Mouse (Mus musculus) left cerebral cortex, adult 18-20 months (tissue): ENCODE results near the gene Kcnj6. TPM values are rescaled to one million over a fixed set of nuclear protein-coding genes. Genes with fewer than 3 reads are reported as not detected.
"Not testable (repeated sequence)": the region's sequence is repeated elsewhere in the genome, so short reads cannot be mapped to it uniquely, and the experiment has no call there.

Source experiments
- DNase-seq, 2 experiments: peaks; one replicate each; pipeline ENCODE4 v3.0.0; 2021 to 2022; ENCODE audit warnings: low spot score in 2 of 2, mixed read lengths in 1 of 2
- total RNA-seq, 2 experiments: library from RNA; stranded (reverse); gene quantifications; 2 replicates each; pipeline ENCODE4 v1.2.3; 2021

Gene Kcnj6
- total RNA-seq, 2 experiments from 2014 or later: 75.5 to 83.1 TPM

DNA sequence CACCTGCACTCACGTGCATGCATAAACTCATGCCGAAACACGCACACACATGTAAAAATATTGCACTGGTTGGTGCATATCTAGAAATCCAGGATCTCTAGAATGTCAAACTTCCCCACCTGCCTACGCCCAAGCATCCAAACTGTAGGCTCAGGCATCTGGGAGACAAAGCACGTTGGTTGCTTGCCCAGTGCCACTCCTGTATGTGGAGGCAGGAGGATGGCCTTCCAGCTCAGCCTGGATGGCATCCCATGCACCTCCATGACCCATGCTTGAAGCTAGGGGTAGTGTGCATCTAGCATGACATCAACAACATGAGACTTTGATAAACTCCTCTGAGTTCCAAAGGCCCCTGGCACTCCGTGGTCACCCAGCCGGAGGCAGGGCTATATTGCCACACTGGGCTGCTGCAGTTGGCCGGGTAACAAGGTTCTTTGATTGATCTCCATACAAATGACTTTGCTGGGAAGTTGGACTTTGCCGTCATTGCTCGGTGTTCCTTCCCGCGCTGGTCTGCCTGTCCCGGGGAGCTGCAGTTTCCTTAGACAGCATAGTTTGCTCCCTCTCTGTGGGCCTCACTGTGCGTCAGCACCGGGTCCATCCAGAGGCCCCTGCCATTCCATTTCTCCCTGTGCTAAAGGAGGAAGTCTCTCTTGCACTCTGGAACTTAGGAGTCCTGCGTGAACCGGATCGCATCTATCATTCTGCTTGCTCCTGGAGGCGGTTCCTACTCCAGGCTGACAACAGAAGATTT, 144.9 kb downstream of the Kcnj6 start:
- DNase-seq: peak; percentile 31 to 44

DNA sequence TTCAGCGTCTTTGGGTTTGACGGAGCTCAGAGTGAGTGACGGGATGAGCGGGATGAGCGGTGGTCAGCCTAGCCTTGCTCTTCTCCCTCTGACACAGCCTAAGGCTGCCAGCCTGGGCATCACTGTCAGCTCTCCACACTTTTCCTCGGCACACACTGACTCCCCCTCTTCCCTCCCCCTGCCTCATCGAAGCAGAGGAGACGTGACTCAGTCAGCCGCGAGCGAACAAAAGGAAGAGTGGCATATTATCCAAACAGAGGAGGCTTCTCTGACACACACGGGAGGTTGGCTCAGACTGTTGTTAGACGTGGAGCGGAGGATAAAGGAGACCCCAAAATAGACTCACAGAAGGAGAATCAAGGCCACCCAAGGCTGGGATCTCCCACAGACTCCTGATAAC, 147.1 kb downstream of the Kcnj6 start:
- DNase-seq: peak; percentile 52 to 68

DNA sequence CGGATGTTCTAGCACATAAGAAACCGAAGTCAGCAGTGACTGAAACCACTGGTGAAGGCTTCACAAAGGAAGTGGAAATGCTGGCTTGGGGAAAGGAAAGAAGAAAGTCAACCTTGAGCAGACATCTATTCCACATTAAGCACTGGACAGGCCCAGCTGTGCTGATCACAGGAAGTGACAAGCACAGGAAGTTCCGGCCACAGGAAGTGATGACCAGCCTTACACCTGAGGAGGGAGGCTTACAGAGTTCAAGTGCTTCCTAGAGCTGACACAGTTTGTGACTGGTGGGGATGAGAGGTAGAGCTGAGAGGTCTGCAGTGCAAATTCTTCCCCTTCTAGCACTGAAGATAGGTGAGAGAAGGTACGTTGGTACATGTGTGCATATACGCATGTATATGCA, 151.5 kb downstream of the Kcnj6 start:
- no peak for DNase-seq

DNA sequence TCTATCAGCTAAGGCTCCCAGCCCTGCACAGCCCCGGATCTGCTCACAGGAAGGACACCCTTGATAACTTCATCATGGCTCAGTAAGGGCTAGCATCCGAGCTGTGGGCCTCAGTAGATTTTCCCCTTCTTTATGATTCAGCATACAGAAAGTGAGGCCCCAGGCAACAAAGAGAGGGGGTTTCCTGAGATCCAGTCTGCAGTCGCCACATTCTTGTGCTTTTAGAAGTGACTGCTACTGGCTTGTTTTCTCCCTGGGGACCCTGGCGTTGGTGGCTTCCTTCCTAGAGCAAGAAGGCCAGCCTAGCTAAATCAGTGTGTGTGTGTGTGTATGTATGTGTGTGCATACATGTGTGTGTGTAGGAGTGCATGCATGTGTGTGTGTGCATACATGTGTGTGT, 152.7 kb downstream of the Kcnj6 start:
- DNase-seq: no peak

DNA sequence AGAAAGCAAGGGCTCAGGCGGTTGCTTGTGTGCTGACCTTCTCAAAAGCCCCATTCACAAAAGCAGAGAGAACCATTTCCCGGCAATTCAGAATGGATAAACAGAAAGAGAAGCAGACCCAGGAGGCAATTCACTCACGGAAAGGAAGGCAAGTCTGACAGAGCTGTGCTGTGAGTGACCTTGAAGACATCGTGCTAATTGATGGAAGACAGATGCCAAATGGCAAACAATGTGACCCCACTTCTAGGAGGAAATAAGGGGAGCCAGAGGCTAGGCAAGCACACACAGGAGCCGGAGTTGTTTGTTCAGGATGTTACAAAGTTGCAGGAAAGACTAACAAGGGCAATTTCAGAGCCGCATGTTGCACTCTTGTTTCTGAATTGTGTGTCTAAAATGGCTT, 158.1 kb downstream of the Kcnj6 start:
- DNase-seq: no peak

DNA sequence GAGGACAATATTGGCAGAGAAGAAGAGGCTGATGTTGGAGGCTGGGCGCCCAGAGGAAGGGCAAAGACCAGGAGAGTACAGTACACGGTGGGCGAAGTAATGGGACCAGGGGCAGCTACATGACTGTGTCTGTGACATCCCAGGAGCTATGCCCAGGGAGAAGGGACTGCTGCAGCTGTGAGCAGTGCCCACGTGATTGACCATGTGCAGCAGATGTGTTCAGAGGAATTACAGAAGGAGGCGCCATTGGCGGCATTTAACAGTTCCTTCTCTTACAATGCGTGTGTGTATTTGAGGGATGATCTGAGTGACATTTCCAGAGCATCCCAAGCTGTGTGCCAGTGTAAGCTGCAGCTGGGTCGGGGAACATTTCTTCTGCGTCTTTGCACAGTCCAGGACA, 159.6 kb downstream of the Kcnj6 start:
- DNase-seq: no peak

DNA sequence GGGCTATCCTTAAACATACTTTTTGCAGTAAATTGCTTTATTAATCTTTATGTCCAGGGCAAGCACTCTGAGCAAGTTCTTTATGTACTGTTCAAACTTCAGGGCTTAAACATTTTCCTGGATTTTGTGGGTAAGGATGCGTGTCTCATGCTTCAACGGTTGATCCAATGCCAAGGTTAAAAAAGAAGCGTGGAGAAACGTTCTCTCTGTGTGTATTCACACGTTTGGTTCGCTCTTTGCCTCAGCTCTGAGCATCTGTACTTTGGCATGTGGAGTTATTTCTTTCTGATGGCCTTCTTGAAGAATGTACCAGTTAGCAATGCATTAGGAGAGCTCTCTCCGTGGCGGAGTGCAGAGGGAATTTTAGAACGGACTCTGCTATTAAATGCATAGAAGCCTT, 163.0 kb downstream of the Kcnj6 start:
- DNase-seq: no peak

DNA sequence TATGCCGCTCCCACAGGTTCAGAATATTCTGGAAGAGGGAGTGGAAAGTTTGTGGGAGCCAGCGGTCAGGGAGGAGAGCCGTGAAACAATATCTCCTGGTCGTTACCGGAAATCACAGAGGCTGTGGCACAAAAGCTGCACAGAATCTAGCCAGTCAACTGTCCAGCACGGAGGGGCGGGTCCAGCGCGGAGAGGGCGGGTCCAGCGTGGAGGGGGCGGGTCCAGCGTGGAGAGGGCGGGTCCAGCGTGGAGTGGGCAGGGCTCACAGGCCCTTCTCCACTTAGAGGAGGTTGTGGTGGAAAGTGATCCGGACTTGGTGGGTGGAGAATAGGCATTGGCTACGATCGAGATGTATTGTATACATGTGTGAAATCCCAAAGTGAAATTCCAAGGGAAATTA, 169.3 kb downstream of the Kcnj6 start:
- no peak for DNase-seq

DNA sequence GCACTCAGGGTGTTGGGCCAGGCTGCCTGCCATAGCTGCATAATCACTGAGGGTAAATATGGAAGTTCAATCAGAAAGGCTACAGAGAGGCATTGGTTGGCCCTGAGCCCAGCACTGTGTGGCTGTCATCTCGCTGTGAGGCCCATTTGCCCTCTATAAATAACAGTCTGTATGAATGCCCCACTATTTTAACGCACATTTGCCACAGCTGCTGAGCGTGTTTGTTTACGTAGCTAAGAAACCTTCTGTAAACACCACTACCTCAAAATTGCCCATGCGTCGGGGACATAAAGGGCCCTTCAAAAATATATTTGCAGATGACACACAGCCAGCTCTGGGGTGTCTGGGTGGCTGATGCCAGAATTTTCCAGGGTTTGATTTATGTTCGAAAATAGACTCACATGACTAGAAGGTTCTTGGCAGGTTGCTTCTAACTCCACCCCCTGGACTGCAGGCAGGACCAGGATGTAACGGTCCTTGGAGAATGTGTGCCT, 170.4 kb downstream of the Kcnj6 start:
- DNase-seq: peak in 1 of 2 experiments; percentile 33

DNA sequence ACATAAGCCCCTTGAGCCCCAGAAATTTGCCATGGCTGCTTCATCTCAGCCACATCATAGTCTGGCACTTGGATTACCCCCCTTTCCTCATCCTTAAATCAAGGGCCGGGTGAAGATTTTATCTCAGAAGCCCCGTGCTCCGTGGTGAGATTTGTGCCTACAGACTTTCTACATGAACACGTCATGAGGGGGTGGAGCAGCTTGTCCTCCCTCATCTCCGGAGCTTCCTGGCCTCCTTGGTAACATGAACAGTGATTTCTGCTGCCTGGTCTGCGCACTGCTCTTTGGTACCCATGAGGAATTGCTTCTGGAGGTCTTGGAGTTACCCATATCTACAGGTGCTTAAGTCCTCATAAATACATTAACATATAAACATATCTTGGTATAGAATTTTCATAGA, 172.2 kb downstream of the Kcnj6 start:
- DNase-seq: peak in 1 of 2 experiments; percentile 29

DNA sequence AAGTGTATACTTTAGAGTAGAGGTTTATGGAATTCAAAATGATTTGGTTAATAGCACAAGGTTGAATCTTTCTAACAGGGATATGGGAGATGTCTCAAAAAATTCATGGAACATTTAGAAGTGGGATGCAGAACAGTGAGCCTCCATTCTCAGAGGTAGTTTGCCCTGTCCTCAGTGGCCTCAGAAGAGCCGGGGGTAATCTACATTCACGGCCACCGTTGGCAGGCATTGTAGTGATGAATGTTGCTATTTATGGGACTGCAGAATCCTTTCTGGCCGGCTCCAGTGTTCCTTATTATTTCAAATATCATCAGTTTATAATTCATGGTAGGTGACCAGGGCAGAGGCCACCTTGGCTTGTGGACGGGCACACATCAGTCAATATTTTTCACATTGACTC, 174.9 kb downstream of the Kcnj6 start:
- no peak for DNase-seq

DNA sequence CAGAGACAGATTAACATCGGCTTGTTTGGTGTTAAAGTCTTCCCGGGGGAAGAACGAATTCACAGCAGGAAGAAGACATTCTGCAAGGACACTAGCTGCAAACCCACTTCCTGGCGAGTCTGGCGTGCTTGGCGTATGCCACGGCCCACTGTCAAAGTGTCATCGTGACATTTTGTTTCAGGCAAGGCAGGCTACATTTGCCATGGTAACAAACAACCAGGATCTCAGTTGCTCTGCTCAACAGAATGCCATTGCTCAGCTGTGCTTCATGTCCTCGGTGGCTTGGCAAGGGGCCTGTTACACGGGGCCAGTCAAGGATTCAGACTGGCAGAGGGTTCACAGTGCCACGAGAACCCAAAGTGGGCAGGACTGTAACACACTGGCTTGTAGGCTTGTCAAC, 175.9 kb downstream of the Kcnj6 start:
- peak in 1 of 2 experiments; percentile 37 for DNase-seq

DNA sequence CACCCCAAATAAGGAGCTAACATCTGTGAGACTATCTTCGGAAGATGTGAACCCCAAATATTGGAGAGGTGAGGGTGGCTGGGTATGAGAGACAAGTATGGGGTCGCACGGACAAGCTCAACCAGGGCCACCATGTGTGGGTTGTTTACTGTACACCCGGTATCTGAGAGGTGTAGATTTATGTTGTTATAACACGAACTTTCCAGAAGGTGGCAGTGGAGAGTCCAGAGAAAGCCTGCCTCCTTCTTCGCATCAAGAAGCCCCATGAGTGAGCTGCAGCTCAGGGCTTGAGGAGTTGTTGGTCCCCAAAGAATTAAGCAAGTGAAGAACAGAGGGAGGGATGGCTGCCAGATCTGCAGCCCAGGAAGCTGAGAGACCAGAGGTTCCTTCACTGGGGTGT, 181.1 kb downstream of the Kcnj6 start:
- peak in 1 of 2 experiments; percentile 40 for DNase-seq

DNA sequence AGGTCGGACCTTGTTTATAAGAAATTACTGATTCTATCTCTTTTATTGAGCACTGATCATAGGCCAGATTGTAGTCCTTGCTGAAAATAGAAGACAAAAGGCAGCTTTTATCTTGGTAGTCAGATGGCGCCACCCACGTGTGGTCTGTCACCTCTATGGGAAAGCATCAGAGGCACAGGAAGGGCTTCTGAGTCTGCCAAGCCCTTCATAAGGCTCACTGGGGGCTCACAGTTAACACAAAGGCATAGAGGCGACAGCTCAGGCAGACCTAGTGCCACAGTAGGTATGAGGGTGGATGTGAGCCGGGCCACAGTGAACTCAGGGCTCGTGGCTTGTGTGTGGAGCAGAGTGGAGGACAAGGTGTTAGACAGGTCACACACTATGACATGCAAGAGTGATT, 181.6 kb downstream of the Kcnj6 start:
- DNase-seq: no peak

DNA sequence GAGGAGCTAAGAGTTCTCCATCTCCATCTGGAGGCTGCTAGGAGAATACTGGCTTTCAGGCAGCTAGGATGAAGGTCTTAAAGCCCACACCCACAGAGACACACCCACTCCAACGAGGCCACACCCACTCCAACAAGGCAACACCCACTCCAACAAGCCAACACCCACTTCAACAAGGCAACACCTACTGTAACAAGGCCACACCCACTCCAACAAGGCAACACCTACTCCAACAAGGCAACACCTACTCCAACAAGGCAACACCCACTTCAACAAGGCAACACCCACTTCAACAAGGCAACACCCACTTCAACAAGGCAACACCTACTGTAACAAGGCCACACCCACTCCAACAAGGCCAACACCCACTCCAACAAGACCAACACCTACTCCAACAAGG, 188.2 kb downstream of the Kcnj6 start:
- DNase-seq: not testable (repeated sequence)

DNA sequence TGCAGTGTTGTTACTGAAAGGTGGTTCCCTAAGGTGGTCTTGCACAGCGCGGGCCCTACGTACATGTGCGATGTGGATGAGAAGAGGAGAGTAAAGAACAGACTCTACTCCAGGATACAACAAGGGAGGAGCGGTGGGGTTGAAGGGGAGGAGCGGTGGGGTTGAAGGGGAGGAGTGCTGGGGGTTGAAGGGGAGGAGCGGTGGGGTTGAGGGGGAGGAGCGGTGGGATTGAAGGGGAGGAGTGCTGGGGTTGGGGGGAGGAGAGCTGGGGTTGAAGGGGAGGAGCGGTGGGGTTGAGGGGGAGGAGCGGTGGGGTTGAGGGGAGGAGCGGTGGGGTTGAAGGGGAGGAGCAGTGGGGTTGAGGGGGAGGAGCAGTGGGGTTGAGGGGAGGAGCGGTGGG, 199.3 kb downstream of the Kcnj6 start:
- no peak for DNase-seq

DNA sequence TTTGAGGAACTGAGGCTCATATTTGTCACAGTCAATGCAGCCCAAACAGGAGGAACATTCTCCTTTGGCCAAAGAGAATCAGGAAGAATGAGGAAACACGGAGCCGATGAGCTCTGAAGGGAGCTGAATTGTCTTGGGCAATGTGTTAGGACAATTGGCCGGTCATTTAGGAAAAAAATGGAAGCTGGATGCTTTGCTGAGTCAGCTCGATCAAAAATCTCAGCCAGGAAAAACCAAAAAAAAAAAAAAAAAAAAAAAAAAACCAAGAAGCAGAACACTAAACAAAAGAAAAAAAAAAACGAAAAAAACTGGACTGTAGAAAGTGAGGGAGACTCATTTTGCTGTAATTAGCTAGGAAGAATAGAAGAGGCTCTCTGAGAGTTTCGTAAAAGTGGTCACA, 200.1 kb downstream of the Kcnj6 start:
- DNase-seq: no peak

DNA sequence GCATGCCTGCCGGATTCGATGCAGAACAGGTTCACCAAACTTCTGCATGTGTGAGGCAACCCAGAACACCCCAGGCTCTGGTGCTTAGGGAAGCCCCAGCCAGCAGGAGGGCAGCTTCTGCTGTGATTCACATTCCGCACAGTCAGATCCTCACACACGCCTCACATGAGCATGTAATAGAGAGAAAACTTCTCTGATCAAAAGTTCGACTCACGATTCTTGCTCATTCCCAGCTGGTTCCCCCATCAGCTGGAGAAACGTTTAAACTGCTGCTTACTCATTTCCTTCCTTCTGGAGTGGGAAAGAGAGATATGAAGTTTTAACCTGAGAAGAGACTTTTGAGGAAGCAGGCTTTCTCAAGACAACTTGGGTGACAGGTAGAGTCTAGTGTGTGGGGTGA, 204.5 kb downstream of the Kcnj6 start:
- DNase-seq: no peak

DNA sequence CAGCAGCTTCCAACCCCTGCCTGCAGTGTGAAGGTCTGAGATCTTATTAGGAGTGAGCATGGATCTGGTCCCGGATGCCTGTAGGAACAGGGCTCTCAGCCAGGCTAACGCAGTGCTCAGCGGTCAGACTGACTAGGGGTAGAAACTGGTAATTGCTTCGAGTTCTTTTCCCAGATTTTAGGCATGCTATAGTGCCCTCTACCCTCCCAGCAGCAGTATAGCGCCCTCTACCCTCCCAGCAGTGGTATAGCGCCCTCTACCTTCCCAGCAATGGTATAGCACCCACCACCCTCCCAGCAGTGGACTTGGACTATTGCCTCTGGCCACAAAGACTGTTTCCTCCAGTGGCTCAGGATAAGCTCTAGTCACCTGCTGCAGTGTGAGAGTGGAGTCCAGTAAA, 207.5 kb downstream of the Kcnj6 start:
- DNase-seq: no peak

DNA sequence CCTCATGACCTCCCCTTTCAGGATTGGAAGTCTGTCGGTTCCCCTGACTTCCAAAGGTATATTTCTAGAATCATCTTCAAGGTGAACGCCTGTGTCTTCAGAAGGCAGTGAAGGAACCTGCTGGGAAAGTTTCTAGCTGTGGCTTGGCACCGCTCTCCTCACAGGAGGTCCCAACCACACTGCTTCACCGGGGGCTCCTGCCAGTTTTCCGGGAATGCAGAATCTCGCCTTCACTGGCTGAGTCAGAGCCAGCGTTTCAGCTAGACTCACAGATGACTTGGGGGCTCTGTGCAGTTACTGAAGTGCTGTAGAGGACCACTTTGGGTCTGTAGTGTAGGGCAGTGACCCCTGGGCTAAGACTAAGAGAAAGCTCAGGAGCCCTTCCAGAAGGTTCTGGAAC, 208.8 kb downstream of the Kcnj6 start:
- DNase-seq: no peak

DNA sequence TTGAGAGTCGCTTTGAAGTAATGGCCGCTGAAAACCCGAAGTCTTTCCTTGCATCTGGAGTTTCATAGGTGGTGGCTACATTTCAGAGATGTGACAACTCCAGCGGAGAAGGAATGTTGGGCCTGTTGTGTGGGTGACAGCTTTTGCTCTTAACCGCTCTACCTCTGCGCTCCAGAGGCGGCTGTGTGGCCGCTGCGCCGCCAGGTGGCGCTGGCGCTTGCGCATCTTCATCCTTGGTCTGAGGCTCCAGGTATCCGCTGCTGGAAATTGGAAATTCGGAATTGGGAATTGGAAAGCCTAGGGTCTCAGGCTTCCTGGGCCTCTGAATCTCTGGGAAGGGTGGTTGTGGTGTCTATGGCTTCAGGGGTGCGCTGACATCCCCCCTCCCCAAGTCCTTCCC, 209.3 kb downstream of the Kcnj6 start:
- DNase-seq: peak; percentile 82 to 89

DNA sequence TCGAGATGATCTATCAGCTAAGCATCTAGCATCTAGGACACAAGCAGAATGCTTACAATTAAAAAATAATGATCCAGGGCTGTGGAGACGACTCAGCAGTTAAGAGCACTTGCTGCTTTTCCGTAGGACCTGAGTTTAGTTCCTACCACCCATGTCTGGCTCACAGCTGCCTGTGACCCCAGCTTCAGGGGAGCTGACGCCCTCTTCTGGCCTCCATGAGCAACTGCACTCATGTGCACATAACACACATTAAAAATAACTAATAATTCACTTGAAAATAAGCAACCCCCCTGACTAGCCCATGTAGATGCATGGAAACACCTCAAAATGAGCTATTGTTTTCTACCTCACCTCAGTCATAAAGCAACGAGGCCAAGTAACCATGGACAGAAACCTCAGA, 211.6 kb downstream of the Kcnj6 start:
- DNase-seq: no peak

DNA sequence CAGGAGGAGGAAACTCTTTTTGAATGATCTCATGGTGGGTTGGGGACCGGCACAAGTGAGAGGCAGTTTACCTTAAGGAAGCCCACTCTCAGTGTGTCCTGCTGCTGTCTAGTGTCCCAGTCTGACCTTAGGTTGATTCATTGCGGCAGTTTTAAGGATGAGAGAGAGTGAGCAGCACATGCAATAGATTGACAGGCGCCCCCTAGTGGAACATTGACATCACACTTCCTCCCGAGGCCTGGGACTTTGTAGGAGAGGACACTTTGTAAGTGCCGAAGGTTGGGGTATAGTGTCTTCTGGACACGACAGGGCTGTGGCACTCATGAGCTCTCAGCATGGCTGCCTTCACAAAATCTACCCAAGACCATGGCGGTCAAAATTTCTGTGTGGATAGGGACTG, 213.8 kb downstream of the Kcnj6 start:
- DNase-seq: no peak
